Mouse (Mus musculus) CH12.LX (cell line): ENCODE measurements around the gene Slc6a5.

Experiments
- CTCF ChIP-seq, 2 experiments: IDR thresholded peaks in 1 of 2; conservative IDR thresholded peaks in 1 of 2; 2 replicates each; pipeline ENCODE4 v1.5.1; 2011 to 2012; ENCODE audit warnings: low read depth in 2 of 2, low read length in 2 of 2, improper control_type of control experiment in 1 of 2, inconsistent platforms in 1 of 2, mild to moderate bottlenecking in 1 of 2, moderate library complexity in 1 of 2
- JUND ChIP-seq: conservative IDR thresholded peaks from 2 replicates; pipeline ENCODE4 v1.6.1; 2011; ENCODE audit warnings: low read depth, low read length, improper control_type of control experiment
- ZC3H11A ChIP-seq: IDR thresholded peaks from 2 replicates; pipeline ENCODE4 v1.6.1; 2012; ENCODE audit warnings: low read depth, mild to moderate bottlenecking, inconsistent platforms, low read length, improper control_type of control experiment

GRCm38 (mm10) chr7:49923376-49923775, 13.4 kb downstream of the Slc6a5 start:
- no peak for TF ChIP-seq JUND
- peak; percentile 91 to 98 for TF ChIP-seq CTCF (conservative IDR thresholded peaks at IDR 0.05 in 1 of 2, IDR thresholded peaks at IDR 0.05 in 1 of 2; ENCODE audit: low read depth in 2 of 2, low read length in 2 of 2)
- TF ChIP-seq ZC3H11A = peak; percentile 90
